6 mouse cellular contexts compared by ENCODE assay signal in the genomic region with DNA sequence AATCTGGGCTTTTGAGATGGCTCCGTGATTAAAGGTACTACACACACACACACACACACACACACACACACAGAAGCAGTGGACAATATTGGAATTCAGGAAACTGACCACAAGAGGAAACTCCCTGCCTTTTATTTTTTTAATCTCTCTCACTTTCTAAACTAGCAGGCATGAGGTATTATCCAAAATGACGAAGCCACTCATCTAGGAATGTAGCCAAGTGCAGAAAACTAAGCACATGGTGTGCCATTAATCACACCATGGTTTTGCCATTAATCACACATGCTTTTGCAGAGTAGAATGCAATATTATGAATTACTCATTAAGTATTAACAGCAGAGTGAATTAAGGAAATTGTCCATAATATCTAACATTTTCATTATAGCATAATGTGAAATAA.
"Had no signal": no experiment of that assay in that cellular context is flagged by ENCODE, and none has a peak within 500 bp of the region (broad histone marks: within the 10 kb centered on the region; RNA-seq: fewer than 3 reads in every experiment).

No protein-coding gene starts in this region.

- DNase-seq: kidney, adult 18-20 months; kidney, postnatal 36 days; left cerebral cortex, postnatal 4 days; liver, postnatal 0 days; lung, embryonic 14.5 days; thymus, postnatal 25 days had no signal
